Mouse (Mus musculus) brain, adult 2 months (tissue): ENCODE data around the gene Fhad1.
A peak's percentile ranks its signal among the peaks of the same experiment; 100 is the strongest.

Experiments
- DNase-seq: peaks from one replicate; pipeline ENCODE4 v3.0.0; 2011; ENCODE audit warnings: low read depth, low spot score

Fhad1 gene

DNA sequence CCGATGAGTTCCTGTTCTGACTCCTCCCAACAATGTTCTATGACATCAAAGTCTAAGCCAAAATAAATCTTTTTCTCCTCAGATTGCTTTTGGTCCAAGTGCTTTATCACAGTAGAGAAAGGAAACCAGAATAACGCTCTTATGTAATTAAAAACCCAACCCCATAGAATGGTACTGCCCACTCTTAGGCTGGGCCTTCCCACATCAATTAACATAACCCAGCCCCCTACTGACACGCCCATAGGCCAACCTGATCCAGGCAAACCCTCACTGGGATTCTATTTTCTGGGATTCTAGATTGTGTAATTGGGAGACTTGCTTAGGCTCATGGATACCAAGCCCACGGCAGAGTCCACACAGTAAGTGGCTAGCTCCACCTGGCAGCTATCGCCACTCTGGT is 149.9 kb downstream of the Fhad1 start:
- DNase-seq = no peak

DNA sequence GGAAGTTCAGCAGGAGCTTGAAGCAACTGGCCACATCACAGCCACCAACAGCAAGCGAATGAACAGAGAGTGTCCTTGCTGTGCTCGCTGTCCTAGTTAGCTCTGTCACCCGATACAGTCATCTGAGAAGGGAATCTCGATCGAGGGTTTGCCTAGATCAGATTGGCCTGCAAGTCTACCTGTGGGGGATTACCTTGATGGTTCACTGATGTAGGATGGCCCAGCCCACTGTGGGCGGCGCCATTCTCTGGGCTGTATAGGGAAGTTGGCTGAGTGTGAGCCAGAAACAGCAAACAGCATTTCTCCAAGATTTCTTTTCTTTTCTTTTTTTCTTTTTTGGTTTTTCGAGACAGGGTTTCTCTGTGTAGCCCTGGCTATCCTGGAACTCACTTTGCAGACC is 150.4 kb downstream of the Fhad1 start:
- no peak for DNase-seq

GRCm38 (mm10) chr4:141863726-141864280 is 151.1 kb downstream of the Fhad1 start:
- no peak for DNase-seq

DNA sequence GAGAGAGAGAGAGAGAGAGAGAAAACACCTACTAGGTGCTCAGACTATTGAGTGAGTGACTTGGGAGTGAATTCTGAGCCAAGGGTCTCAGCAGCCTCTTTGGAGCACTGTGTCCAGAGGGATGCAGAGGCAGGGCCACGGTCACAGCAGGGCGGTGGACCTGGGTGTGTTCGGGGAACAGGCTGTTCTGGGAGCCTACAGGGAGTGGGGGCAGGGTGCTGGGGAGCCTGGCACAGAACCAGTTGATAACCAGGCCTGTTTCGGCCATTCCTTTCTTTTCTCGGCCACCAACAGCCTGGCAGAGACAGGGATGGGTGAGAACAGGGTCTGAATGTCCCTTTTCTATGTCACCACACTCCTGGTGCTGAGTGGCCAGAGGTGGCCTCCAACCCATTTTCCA is 152.0 kb downstream of the Fhad1 start:
- no peak for DNase-seq

DNA sequence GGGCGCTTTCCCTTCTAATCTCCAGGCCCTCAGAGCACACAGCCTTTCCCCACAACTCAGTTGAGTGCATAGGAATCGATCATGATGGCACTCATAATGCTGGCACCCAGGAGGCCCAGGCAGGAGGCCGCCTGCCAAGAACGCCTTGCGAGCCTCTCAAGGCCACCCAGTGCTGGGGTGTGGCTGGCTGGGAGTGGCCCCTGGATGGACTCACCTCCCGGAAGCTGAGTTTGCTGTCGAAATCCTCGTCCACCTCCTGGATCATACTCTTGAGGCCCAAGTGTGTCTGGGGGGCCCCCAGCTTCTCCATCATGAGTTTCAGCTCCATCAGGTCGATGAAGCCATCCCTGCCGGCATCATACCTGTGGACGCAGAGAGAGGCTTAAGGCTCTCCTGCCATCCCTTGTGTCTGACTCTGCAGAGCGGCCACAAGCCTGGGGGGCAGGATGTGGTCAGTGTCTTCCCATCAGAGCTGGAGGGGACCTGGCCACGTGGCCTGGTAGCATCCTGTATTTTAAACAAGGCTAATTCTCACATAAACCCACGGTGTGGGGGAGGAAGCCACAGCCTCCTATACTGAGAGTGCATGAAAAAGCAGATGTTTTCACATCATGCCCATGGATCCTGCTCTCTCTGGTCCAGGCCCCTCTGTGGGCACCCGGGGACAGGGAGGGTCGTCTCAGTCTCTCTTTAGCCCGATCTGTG is 153.1 kb downstream of the Fhad1 start:
- DNase-seq = no peak

DNA sequence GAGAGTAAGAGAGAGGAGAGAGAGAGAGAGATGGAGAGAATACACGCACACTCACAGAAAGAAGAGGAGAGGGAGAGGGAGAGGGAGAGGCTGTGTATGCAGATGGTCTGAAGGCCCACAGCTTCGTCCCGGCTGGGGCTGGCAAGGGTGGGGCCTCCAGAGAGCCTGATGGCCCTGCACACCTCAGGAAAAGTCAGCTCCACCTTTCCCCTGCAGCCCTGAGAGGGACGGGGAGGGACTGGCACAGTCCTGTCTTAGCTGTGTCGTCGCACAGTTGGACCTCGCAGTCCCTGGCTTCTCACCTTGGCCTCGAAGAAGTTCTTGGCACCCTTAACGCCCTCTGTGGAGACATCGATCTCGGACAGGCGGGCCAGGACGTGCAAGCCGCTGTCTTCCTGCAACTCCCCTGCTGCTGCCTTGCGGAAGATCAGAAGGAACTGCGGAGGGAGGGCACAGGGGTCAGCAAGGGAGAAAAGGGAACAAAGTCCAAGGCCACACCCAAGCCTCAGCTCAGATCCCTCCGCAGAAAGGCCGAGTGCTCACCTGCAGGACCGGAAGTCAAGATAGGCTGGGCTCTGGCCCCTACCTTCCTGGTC is 154.5 kb downstream of the Fhad1 start:
- no peak for DNase-seq

DNA sequence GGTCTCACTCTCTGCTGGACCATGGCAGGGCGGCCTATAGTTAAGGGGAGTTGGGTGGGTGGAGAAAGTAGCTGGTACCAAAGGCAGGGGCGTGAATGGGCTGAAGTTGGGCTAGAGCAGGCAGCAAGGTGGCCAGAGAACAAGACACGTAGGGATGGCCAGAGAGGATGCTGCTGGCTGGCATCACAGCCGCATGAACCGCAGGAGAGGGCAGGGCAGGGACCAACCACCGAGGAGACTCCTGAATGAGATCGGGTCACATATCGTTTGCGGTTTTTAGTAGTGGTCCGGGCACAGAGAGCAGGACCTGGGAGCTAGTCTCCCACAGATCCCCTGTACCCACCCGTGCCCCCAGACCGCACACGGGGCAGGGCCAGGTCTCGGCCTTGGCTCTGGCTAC is 155.5 kb downstream of the Fhad1 start:
- DNase-seq = no peak

DNA sequence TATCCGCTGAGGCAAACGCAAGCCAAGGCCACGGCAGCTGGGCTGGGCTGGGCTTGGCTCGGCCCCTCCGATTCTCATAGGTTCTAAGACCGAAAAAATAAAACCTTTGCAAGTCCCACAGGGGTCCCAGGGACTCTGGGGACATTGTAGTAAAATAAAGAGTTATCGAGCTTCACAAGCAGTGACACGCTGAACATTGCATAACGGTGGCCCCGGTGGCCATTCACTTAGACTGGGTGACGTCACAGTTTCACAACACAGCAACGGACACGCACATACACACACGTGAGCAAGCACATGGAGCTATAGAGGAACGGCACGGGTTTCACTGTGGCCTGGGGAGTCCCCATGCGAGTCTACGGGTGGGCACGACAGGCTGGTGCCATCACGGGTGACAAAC is 156.4 kb downstream of the Fhad1 start:
- no peak for DNase-seq

DNA sequence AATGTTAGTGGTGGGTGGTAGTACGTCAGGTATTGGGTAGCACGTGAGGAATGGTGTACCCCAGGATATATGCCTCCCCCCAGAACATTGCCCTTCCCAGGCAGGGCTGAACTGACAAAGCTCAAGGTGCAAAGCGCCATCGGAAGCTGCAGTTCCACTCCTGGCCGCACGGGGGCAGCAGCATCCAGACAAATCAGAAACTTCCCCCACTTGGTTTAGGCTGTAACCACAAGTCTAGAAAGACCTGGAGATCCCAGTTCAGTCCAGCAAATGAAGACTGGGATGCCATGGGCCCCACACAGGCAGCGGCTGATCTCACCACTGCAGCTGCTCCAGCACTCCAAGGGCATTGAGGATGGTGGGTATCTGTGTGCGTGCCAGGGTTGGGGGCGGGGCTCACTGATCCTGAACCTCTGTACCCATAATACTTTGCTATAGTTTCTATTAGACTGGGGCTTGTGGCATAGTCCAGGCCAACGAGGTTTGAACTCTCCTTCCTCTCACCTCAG is 157.4 kb downstream of the Fhad1 start:
- peak; percentile 86 for DNase-seq

- DNase-seq = peak; percentile 87
Observed at GRCm38 (mm10) chr4:141853437-141853836, 161.4 kb downstream of the Fhad1 start.

GRCm38 (mm10) chr4:141845999-141846398 is 168.9 kb downstream of the Fhad1 start, which contains the start of gene Ctrc:
Gene Ctrc, minus strand, starts transcription at chr4:141846359.
- no peak for DNase-seq
